Mouse (Mus musculus) stomach, postnatal 0 days (tissue): ENCODE data around the gene S100z.

Source experiments
- CTCF ChIP-seq: IDR thresholded peaks from 2 replicates; pipeline ENCODE4 v1.5.1; 2016; ENCODE audit warnings: antibody characterized with exemption, low read depth, mild to moderate bottlenecking, moderate library complexity
- EP300 ChIP-seq: optimal IDR thresholded peaks from 2 replicates; pipeline ENCODE3; 2016; ENCODE audit warnings: antibody characterized with exemption

DNA sequence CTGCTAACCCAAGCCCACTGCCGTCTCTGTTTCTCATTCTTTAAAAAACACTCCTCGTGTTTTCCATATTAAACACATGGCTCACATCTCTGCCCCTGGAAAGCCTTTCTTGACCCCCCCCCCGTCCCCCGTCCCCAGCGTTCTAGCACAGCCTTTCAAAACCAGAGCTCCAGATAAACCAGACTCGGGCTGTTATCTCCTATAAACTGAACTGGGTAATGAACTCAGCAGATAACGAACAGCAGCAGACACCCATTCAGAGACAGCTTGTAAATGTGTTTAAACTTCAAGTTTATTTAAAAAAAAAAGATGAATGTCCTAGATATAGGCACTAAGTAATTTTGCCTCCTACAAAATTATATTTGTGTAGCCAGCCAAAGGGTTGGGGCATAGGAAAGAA, 3.4 kb downstream of the S100z start:
- TF ChIP-seq CTCF = no peak
- TF ChIP-seq EP300 = no peak
